Mouse (Mus musculus) naive thymus-derived CD4-positive, alpha-beta T cell, adult 5 months (primary cell): ENCODE measurements around the gene Olfr1104. TPM values are rescaled to one million over a fixed set of nuclear protein-coding genes. Genes with fewer than 3 reads are reported as not detected.

Experiments used
- polyA plus RNA-seq: library from polyadenylated mRNA; unstranded; fragments of 100-300 nt; shearing (Covaris generic); gene quantifications from one replicate; pipeline ENCODE4 v1.2.1, GENCODE M21; 2017

Olfr1104 gene
- polyA plus RNA-seq: not detected

GRCm38 (mm10) chr2:87026980-87027379, at the start of gene Olfr1104:
TSS of gene Olfr1104 (minus strand) at chr2:87027080.

DNA sequence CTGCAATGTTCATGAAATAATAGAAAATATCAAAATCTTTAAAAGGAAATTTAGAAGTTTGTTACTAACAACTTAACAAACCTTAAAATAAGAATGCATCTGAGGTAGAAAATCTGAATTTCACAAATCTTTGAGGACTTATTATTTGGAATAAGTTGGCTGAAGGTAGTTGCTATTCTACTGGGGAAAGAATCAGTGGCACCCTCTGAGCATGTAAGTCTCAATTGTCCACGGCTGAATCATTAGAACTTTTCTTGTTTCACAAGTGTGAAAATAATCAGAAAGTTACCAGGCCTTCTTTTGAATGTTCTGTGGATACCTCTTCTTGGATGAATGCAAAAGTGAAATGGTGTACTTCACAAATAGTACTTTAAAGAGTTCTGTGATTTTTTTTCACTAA, 48.8 kb upstream of the Olfr1104 start, which contains the start of gene Olfr1107:
Gene Olfr1107 (minus strand): TSS at position 101 of the 400 bp plus-strand sequence.

GRCm38 (mm10) chr2:87052173-87052572, 25.3 kb upstream of the Olfr1104 start, which contains the start of gene Olfr1106:
TSS of gene Olfr1106 (minus strand) at chr2:87052273.

GRCm38 (mm10) chr2:87036431-87036830, 9.6 kb upstream of the Olfr1104 start, which contains the start of gene Olfr1105:
TSS of gene Olfr1105 (minus strand) at chr2:87036531.

GRCm38 (mm10) chr2:86998098-86998497, 28.8 kb downstream of the Olfr1104 start, which contains the start of gene Olfr1102:
TSS of gene Olfr1102 (plus strand) at chr2:86998398.

GRCm38 (mm10) chr2:86991121-86991520, 35.8 kb downstream of the Olfr1104 start, which contains the start of gene Olfr1101:
TSS of gene Olfr1101 (minus strand) at chr2:86991221.

GRCm38 (mm10) chr2:86979854-86980253, 47.0 kb downstream of the Olfr1104 start, which contains the start of gene Olfr1100:
TSS of gene Olfr1100 (minus strand) at chr2:86979954.

Other genes starting within 250 kb of the Olfr1104 start
- gene Olfr1093, start 244.6 kb downstream of the Olfr1104 start, polyA plus RNA-seq: not detected
- not detected for gene Olfr141, start 217.1 kb downstream of the Olfr1104 start, polyA plus RNA-seq
- not detected for gene Olfr1094, start 202.4 kb downstream of the Olfr1104 start, polyA plus RNA-seq
- gene Olfr1095, start 175.4 kb downstream of the Olfr1104 start, polyA plus RNA-seq: not detected
- gene Gm13723, start 152.3 kb downstream of the Olfr1104 start, polyA plus RNA-seq: not detected
- not detected for gene Olfr1097, start 134.9 kb downstream of the Olfr1104 start, polyA plus RNA-seq
- not detected for gene Olfr1098, start 102.5 kb downstream of the Olfr1104 start, polyA plus RNA-seq
- gene Olfr1099, start 66.4 kb downstream of the Olfr1104 start, polyA plus RNA-seq: not detected
- gene Olfr1100, start 47.1 kb downstream of the Olfr1104 start, polyA plus RNA-seq: not detected
- gene Olfr1101, start 35.9 kb downstream of the Olfr1104 start, polyA plus RNA-seq: not detected
- gene Olfr1102, start 28.7 kb downstream of the Olfr1104 start, polyA plus RNA-seq: not detected
- 0.14 TPM for gene Olfr1105, start 9.5 kb upstream of the Olfr1104 start, polyA plus RNA-seq
- not detected for gene Olfr1106, start 25.2 kb upstream of the Olfr1104 start, polyA plus RNA-seq
- not detected for gene Olfr1107, start 48.7 kb upstream of the Olfr1104 start, polyA plus RNA-seq
- gene Olfr1109, start 68.9 kb upstream of the Olfr1104 start, polyA plus RNA-seq: 0.19 TPM
- gene Olfr259, start 87.5 kb upstream of the Olfr1104 start, polyA plus RNA-seq: not detected
- not detected for gene Olfr1110, start 113.2 kb upstream of the Olfr1104 start, polyA plus RNA-seq
- not detected for gene Olfr1111, start 125.5 kb upstream of the Olfr1104 start, polyA plus RNA-seq
- gene Olfr1112, start 160.7 kb upstream of the Olfr1104 start, polyA plus RNA-seq: not detected
- not detected for gene Olfr1113, start 181.9 kb upstream of the Olfr1104 start, polyA plus RNA-seq
- not detected for gene Olfr1115, start 220.9 kb upstream of the Olfr1104 start, polyA plus RNA-seq
- gene Olfr1116, start 240.5 kb upstream of the Olfr1104 start, polyA plus RNA-seq: 0.04 TPM